Comparison of ENCODE assay signal across 8 mouse cellular contexts in the genomic region with DNA sequence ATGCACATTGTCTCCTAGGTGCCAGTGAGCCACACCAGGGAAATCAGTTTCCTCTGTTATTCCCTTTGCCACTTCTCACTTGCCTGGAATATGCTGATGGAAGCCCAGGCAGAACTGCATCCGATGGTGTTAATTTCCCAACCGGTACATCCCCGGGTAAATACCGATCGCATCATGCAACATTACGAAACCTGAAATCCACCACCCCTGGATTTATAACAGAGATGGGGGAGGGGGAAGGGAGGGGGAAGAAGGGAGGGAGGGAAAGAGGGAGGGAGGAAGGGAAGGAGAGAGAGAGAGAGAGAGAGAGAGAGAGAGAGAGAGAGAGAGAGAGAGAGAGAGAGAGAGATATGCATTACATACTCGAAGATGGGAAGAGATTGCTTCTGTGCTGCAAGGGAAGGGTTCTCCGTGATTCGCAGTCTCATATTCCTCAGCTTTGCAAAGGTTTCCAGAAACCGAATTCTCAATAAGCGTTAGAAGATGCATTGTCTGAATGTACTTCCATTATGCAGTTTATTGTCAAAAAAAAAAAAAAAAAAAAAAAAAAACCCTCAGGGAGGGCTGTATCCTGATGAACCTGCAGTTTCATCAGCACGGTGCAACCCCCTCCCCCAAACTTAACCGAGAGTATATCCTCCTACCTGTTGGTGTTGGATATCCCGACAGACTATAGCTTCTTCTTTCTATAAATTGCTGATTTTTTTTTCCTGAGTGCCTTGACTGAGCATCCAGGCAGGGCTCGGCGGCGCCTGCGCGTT. TPM values are rescaled to one million over a fixed set of nuclear protein-coding genes. Genes with fewer than 3 reads are reported as not detected.
DNase-seq lines count a peak whose midpoint lies in the region; ATAC-seq and TF ChIP-seq lines count a peak whose summit lies in the region.

No protein-coding gene starts in this region.

- 1% methylated on average over 19 of the region's 19 CpGs for WGBS in embryonic facial prominence, embryonic 13.5 days
- 3% methylated on average over 19 of the region's 19 CpGs for WGBS in intestine, embryonic 15.5 days
- WGBS in liver, postnatal 0 days (ENCODE audit: insufficient replicate concordance) = 2% methylated on average over 19 of the region's 19 CpGs
- under 1% methylated on average over 19 of the region's 19 CpGs for WGBS in stomach, embryonic 15.5 days

- TF ChIP-seq CTCF in liver, postnatal 0 days (IDR thresholded peaks at IDR 0.05; ENCODE audit: low read depth) = no peak

- no peaks in the 10 kb centered on the region for H3K36me3 ChIP-seq in erythroblast, embryonic 14.5 days (ENCODE audit: control insufficient read depth)
- no peaks in the 10 kb centered on the region for H3K36me3 ChIP-seq in embryonic facial prominence, embryonic 13.5 days
- no peaks in the 10 kb centered on the region for H3K36me3 ChIP-seq in intestine, embryonic 15.5 days
- no peaks in the 10 kb centered on the region for H3K36me3 ChIP-seq in liver, postnatal 0 days (replicated peaks; ENCODE audit: insufficient read depth, low read length)
- H3K36me3 ChIP-seq in stomach, embryonic 15.5 days = no peaks in the 10 kb centered on the region

- no peaks in the 10 kb centered on the region for H3K9me3 ChIP-seq in erythroblast, embryonic 14.5 days (ENCODE audit: control insufficient read depth, low read length)
- H3K9me3 ChIP-seq in embryonic facial prominence, embryonic 13.5 days = no peaks in the 10 kb centered on the region
- no peaks in the 10 kb centered on the region for H3K9me3 ChIP-seq in intestine, embryonic 15.5 days
- H3K9me3 ChIP-seq in liver, postnatal 0 days (ENCODE audit: low read length) = no peaks in the 10 kb centered on the region
- H3K9me3 ChIP-seq in stomach, embryonic 15.5 days = no peaks in the 10 kb centered on the region

- H3K9ac ChIP-seq in embryonic facial prominence, embryonic 13.5 days = peak overlapping the region; percentile 88
- H3K9ac ChIP-seq in intestine, embryonic 15.5 days = peak overlapping the region; percentile 74
- peak overlapping the region; percentile 53 for H3K9ac ChIP-seq in liver, postnatal 0 days (replicated peaks)
- peak overlapping the region; percentile 63 for H3K9ac ChIP-seq in stomach, embryonic 15.5 days

- peak overlapping the region; percentile 81 for H3K4me2 ChIP-seq in embryonic facial prominence, embryonic 13.5 days
- H3K4me2 ChIP-seq in intestine, embryonic 15.5 days (replicated peaks) = peak overlapping the region; percentile 97
- peak overlapping the region; percentile 89 for H3K4me2 ChIP-seq in liver, postnatal 0 days (ENCODE audit: low read depth, low read length)
- peak overlapping the region; percentile 96 for H3K4me2 ChIP-seq in stomach, embryonic 15.5 days

- no peak for TF ChIP-seq EP300 in liver, postnatal 0 days (IDR thresholded peaks at IDR 0.05; ENCODE audit: low read depth)

- peak overlapping the region; percentile 45 for H3K4me3 ChIP-seq in erythroblast, embryonic 14.5 days (replicated peaks)
- peak overlapping the region; percentile 67 for H3K4me3 ChIP-seq in embryonic facial prominence, embryonic 13.5 days
- peak overlapping the region; percentile 65 for H3K4me3 ChIP-seq in intestine, embryonic 15.5 days (replicated peaks)
- peak overlapping the region; percentile 49 for H3K4me3 ChIP-seq in liver, postnatal 0 days (ENCODE audit: low read depth, low read length)
- peak overlapping the region; percentile 64 for H3K4me3 ChIP-seq in stomach, embryonic 15.5 days (replicated peaks)

- no peaks in the 10 kb centered on the region for H3K4me1 ChIP-seq in erythroblast, embryonic 14.5 days (ENCODE audit: control insufficient read depth)
- 0 out of 2 replicates have a peak, but pooled peaks cover 7% of the 10 kb centered on the region for H3K4me1 ChIP-seq in embryonic facial prominence, embryonic 13.5 days
- no peaks in the 10 kb centered on the region for H3K4me1 ChIP-seq in intestine, embryonic 15.5 days (replicated peaks)
- H3K4me1 ChIP-seq in liver, postnatal 0 days (ENCODE audit: insufficient read depth) = no peaks in the 10 kb centered on the region
- no peaks in the 10 kb centered on the region for H3K4me1 ChIP-seq in stomach, embryonic 15.5 days

- peak; percentile 55 for DNase-seq in ES-CJ7 (ENCODE audit: low read depth, low spot score)
- no peak for DNase-seq in liver, postnatal 0 days
- no peak for DNase-seq in thymus, postnatal 36 days

- no peak for ATAC-seq in erythroblast, adult 5-6 weeks (replicated peaks; ENCODE audit: low FRiP score, poor library complexity, severe bottlenecking)
- peak; percentile 70; the same call in 1 of the 2 replicates for ATAC-seq in embryonic facial prominence, embryonic 13.5 days (ENCODE audit: insufficient number of reproducible peaks, insufficient read depth, low FRiP score, low TSS enrichment, low read depth)
- ATAC-seq in intestine, embryonic 15.5 days = peak; percentile 34
- ATAC-seq in liver, postnatal 0 days = no peak
- no peak for ATAC-seq in stomach, embryonic 15.5 days (ENCODE audit: insufficient read depth, low FRiP score, low read depth)

- H3K27me3 ChIP-seq in erythroblast, embryonic 14.5 days (ENCODE audit: control insufficient read depth) = peaks cover 42% of the 10 kb centered on the region
- H3K27me3 ChIP-seq in embryonic facial prominence, embryonic 13.5 days = no peaks in the 10 kb centered on the region
- no peaks in the 10 kb centered on the region for H3K27me3 ChIP-seq in intestine, embryonic 15.5 days (replicated peaks)
- peaks cover 11% of the 10 kb centered on the region; the same call in 1 of the 2 replicates for H3K27me3 ChIP-seq in liver, postnatal 0 days (ENCODE audit: insufficient read depth, low read length)
- H3K27me3 ChIP-seq in stomach, embryonic 15.5 days (replicated peaks) = no peaks in the 10 kb centered on the region

- peak overlapping the region; percentile 84; the same call in 1 of the 2 replicates for H3K27ac ChIP-seq in embryonic facial prominence, embryonic 13.5 days
- H3K27ac ChIP-seq in intestine, embryonic 15.5 days = peak overlapping the region; percentile 85; the same call in 1 of the 2 replicates
- H3K27ac ChIP-seq in liver, postnatal 0 days (ENCODE audit: low read depth) = no peak overlapping the region
- peak overlapping the region; percentile 74; the same call in 1 of the 2 replicates for H3K27ac ChIP-seq in stomach, embryonic 15.5 days

RNA-seq across cellular contexts. Expression of a gene that starts 1.6 kb away (rescaled TPM):
- not detected in 2 replicates for polyA plus RNA-seq in erythroblast, embryonic 14.5 days (2012)
- total RNA-seq in erythroblast, adult 5-6 weeks (2015; ENCODE audit: low replicate concordance) = 0.19 TPM in 1 of 2 replicates, not detected in the other
- not detected in 2 replicates for total RNA-seq in erythroblast, adult 5-6 weeks (2017; ENCODE audit: low replicate concordance)
- polyA plus RNA-seq in embryonic facial prominence, embryonic 13.5 days (2015; fragmentation: Nextera tagmentation; extraction: Ambion mirVana) = 5.9 and 6.5 TPM in 2 replicates
- polyA plus RNA-seq in intestine, embryonic 15.5 days (2015; fragmentation: Nextera tagmentation; extraction: Ambion mirVana) = 5.5 and 5.7 TPM in 2 replicates
- polyA plus RNA-seq in liver, postnatal 0 days (2015; fragmentation: Nextera tagmentation; extraction: Ambion mirVana) = 0.11 and 0.18 TPM in 2 replicates
- polyA plus RNA-seq in stomach, embryonic 15.5 days (2015; fragmentation: Nextera tagmentation; extraction: Ambion mirVana) = 4.4 and 4.5 TPM in 2 replicates

RNA-seq across cellular contexts. Expression of a gene that starts 33.2 kb away (rescaled TPM):
- polyA plus RNA-seq in erythroblast, embryonic 14.5 days (2012) = 1.5 and 1.7 TPM in 2 replicates
- 9.0 and 13.1 TPM in 2 replicates for total RNA-seq in erythroblast, adult 5-6 weeks (2015; ENCODE audit: low replicate concordance)
- 10.6 and 11.6 TPM in 2 replicates for total RNA-seq in erythroblast, adult 5-6 weeks (2017; ENCODE audit: low replicate concordance)
- 117 and 125 TPM in 2 replicates for polyA plus RNA-seq in embryonic facial prominence, embryonic 13.5 days (2015; fragmentation: Nextera tagmentation; extraction: Ambion mirVana)
- 109 and 118 TPM in 2 replicates for polyA plus RNA-seq in intestine, embryonic 15.5 days (2015; fragmentation: Nextera tagmentation; extraction: Ambion mirVana)
- 39.2 and 42.4 TPM in 2 replicates for polyA plus RNA-seq in liver, postnatal 0 days (2015; fragmentation: Nextera tagmentation; extraction: Ambion mirVana)
- 126 and 130 TPM in 2 replicates for polyA plus RNA-seq in stomach, embryonic 15.5 days (2015; fragmentation: Nextera tagmentation; extraction: Ambion mirVana)

Comparison
In these comparisons a context has a peak if more than half of its experiments do, and no peak if none do; other contexts are left out.
1. ATAC-seq: peak in embryonic facial prominence, embryonic 13.5 days (single experiment) and intestine, embryonic 15.5 days (single experiment); none in erythroblast, adult 5-6 weeks (single experiment), liver, postnatal 0 days (single experiment) and stomach, embryonic 15.5 days (single experiment).
2. RNA of a gene that starts 33.2 kb away (polyA plus RNA-seq): 126 to 130 TPM in stomach, embryonic 15.5 days, 109 to 118 TPM in intestine, embryonic 15.5 days, 117 to 125 TPM in embryonic facial prominence, embryonic 13.5 days and 39.2 to 42.4 TPM in liver, postnatal 0 days; 1.5 to 1.7 TPM in erythroblast, embryonic 14.5 days; every median in the first group is over 10 times any median in the second.
3. Peak in every context shown above with its lines, with median percentiles within 50 percentile points of each other: H3K4me3 ChIP-seq, H3K4me2 ChIP-seq and H3K9ac ChIP-seq.